Mouse (Mus musculus): ENCODE data around the gene Polr2g.
"Not testable (repeated sequence)": the region's sequence is repeated elsewhere in the genome, so short reads cannot be mapped to it uniquely, and the experiment has no call there.

Polr2g gene

DNA sequence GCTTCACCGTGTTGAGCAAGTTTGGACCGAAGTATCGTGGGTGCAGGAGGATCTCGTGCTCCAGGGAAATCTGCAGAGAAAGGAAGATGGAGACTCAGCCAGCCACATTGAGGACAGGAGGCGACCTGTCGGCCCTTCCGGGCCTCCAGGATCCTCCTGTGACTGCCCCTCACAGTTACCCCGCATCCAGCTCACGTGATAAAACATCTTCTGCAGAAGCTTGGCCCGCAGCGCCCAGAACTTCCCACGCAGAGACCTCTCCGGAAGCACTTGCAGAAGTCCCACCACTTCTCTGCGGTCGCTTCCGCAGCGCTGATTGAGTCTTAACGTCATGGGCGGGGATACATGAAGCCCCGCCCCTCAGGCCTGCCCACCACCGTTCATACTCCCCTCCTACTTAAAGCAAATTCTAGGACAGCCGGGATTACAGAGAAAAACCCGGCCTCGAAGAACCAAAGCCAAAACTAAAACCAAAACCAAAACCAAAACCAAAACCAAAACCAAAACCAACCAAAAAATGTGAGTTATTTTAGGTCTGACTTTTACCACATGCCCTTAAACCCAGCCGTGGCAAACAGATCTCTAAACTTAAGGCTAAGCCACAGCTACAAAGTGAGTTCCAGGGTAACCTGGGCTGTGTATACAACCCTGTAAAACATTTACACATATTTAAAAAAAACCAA, at the start of gene Polr2g:
Gene Polr2g (minus strand): TSS at position 314 of the 683 bp plus-strand sequence.
- peak; percentile 92 for DNase-seq (ENCODE audit: low read depth, low spot score)

DNA sequence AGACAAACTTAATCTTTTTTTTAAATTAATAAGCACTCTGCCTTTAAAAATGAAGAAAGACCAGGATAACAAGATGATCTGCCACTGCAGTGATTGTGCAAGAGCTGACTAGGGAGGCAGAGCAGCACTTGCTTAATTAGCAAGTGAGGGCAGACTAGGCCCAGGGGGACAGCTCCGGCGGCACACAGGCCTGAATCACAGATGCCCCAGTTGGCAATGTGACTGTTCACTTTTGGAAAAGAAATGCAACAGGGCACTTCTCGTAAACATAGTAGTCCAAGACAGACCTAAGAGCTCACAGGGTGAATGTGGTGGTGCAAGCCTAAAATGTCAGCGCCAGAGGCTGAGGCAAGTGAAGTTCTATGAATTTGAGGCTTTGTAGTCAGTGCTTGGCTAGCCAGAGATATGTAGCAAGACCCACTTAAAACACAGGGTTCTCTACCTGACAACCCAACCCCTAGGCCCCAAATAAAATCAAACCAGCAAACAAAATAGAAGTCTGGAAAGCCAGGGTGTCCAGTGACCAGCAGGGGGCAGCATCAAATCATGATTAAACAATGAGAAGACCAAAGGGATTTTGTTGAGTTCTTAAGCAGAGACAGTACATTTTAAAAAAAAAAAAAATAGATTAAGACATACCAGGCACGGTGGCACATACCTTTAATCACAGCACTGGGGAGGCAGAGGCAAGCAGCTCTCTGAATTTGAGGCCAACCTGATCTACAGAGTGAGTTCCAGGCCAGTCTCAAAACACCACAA, 46.2 kb upstream of the Polr2g start:
- DNase-seq (ENCODE audit: low read depth, low spot score) = peak; percentile 74

DNA sequence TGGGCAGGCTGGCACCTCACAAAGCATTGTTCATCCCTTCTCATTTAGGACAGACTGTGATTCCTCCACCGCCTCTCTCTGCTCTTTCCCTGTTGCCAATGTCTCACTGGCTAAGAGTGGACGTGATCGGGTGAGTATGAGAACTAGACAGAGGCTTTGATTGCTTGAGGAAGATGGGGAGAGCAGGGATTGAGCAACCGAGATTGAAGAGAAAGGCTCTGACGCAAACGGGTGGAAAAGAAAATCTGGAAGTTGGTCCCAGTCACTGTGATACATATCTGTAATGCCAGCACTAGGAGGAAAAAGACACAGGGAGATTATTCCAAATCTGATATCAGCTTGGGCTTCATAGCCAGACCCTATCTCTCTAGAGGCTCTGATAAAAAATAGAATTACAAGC, 44.6 kb upstream of the Polr2g start:
- DNase-seq (ENCODE audit: low read depth, low spot score) = no peak

DNA sequence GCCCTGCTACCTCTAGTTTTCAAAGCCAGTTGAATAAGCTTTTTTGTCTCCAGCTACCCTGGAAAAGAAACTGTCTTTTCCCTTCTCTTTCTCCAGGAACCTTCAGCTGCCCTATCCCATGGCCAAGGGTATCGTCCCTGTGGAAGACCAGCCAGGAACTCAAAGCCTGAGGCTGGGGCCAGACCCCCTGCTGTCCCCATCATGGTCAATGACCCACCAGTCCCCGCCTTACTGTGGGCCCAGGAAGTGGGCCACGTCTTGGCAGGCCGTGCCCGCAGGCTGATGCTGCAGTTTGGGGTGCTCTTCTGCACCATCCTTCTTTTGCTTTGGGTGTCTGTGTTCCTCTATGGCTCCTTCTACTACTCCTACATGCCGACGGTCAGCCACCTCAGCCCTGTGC, 42.6 kb upstream of the Polr2g start:
- DNase-seq (ENCODE audit: low read depth, low spot score) = no peak

DNA sequence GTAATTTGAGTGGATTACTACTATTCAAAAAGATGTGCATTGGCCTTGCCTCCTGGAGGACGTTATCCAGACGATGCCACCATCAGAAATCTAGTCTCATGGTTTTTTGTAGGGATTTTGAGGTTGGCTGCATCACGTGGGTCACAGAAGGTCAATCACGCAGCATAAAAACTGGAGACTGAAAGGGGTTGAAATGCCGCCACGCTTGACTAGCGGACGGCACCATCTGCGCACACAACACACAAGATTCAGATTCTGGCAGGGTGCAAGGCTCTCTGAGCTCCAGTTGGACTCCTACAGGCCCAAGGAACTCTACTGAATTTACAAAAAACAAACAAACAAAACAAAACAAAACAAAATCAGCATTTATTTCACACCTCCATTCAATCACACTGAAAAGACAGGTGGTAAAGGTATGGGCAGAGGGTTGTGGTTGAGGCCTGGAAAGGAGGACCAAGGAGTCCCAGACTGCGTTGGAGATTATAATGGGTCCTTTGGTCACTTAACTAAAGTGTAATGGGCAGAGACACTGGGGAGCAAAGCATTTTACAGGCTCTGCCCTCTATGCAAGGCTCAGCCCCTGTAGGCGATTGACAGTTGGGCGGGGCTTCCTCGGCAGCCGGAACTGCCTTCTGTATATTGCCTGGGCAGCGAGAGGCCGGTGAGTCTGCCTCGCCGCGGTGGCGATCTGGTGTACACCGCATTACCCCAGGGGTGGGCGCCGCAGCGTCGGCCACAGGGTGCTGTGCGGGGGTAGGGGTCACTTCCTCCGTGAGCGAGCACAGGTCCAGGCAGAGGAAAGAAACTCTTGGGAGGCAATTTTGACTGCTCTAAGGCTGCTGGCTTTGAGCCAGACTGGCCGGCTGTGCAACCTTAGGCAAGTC, 41.8 kb upstream of the Polr2g start:
- no peak for DNase-seq (ENCODE audit: low read depth, low spot score)

DNA sequence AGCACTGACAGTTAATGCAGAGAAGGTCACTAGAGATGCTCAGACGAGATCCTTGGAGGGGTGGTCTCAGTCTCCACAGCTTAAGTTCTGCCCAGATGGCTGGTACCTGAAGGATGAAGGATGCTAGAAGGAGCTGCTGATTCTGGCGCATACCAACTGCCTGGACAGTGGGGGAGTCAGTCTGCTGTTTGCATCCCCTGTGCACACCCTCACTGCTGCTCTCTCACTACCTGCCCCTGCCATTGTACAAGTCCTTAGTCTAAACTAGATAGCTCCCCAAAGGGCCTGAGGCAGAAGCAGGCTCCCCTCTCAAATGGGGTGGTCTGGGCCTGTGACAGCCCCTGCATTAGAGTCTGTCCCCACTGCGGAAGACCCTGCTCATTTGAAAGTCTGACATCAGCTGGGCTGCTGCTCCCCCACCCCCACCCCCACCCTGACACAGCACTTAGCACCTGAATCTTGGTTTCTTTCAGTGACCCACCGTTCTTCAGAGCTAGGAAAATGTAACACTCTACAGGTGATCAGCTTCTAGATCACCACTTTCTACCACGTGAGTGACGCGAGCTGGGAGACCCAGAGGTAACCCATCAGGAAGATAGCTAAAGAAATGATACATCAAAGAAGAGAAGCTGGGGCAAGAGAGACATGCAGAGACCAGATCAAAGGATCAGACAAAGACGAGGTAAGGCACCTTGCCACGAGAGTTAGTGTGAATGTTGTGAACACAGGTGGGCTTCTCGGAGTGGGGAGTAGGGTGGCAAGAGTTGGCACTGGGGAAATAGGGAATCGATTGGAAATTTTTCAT, 40.9 kb upstream of the Polr2g start, which contains the start of gene Gng3:
Gene Gng3 (minus strand): TSS at position 92 of the 805 bp plus-strand sequence.
- no peak for DNase-seq (ENCODE audit: low read depth, low spot score)

DNA sequence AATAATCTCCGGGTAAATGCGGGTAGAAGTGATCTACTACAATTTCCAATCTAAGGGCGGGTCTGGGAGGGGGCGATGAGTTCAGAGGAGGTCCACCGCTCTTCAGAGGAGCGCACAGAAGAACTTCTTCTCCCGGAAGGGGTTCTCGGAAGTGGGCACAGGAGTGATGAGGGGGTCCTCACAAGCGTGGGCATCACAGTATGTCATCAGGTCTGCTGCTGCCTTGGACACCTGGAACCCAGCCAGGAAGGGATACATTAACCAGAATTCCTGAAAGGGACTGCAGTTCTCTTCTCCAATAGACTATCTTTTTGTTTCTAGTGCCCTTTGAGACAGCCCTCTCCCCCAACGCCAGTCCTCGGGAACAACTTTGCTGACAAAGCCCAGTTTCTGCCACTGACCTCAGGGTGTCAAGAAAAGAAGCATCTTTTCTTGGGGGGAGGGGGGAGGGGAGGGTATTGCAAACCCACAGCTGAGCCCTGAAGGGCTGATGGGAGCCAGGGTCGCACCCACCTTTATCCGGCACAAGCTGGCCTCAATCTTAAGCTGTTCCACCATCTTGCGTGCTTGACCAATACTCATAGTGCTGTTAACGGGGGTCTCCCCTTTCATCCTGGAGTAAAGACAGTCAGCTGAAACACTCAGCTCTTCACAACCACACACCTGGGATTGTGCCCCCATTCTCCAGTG, 39.8 kb upstream of the Polr2g start:
- no peak for DNase-seq (ENCODE audit: low read depth, low spot score)

DNA sequence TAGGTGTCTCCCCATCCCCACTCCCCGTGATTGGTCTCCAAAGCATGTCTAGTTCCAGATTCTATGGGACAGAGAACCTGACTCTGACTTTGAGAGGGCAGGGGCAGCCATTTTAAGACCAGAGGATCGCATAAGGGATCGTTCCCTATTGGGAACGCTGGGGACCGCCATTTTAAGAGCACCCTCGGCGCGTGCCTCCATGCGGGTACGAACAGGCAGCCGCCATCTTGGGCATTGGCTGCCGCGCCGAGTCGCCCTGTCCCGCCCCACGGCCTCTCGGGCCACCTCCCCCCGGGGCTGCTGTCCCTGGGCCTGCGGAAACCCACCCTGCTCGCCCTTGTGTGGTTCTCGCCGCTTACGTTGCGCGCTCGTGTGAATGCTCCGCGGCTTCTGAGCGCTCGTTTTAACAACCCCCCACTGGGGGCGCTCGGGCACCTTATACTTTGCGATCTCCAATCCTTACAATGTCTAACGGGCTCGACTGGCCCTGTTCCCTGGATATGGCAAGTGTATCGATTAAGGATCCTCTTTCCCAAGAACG, 38.9 kb upstream of the Polr2g start, which contains the start of gene Bscl2:
Gene Bscl2 (plus strand): TSS at position 217 of the 541 bp plus-strand sequence.
- DNase-seq (ENCODE audit: low read depth, low spot score) = peak; percentile 83

DNA sequence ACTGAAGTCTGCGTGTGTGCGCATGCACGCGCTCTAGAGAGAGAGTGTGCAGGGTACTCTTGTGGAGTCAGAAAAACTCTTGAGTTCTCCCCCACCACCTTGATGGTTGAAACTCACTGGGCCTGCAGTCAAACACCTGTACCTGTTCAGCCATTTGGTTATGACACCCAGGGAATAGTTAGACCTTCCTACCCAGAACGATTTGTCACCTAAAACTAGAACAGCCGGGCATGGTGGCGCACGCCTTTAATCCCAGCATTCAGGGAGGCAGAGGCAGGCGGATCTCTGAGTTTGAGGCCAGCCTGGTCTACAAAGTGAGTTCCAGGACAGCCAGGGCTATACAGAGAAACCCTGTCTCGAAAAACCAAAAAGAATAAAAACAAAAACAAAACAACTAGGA, 38.0 kb upstream of the Polr2g start:
- not testable (repeated sequence) for DNase-seq (ENCODE audit: low read depth, low spot score)

DNA sequence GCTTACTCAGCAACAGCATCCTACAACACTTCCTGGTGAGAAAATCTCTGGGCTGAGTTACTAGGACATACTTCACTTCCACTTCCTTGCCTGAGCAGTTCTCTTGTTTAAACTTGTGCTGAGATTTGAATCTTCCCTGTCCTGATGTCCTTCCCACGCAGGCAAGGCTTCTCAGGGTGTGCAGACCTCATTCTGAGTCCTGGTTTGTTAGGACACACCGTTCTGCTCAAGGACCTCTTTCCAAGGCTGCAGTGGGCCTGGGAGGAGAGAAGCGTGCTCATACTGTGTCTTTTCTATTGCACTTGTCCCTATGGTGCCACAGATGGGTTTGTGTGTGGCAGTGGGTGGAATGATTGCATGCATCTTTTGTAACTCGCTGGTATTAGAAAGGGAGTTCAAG, 34.6 kb upstream of the Polr2g start:
- DNase-seq (ENCODE audit: low read depth, low spot score) = no peak

DNA sequence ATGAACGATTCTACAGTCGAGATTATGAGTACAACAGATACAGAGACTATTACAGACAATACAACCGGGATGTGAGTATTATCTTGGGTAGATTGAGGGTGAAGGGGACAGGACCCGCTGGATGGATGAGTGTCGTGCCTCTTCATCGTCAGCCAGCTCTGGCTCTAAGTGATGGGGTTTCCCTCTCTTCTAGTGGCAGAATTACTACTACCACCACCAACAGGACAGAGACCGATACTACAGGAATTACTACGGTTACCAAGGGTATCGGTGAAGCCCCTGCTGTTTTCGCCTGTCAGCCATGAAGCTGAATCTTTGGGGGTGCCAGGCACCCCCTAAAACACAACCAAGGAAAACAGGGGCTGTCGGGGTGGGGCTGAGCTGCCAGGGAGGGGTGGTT, 32.9 kb upstream of the Polr2g start:
- no peak for DNase-seq (ENCODE audit: low read depth, low spot score)

DNA sequence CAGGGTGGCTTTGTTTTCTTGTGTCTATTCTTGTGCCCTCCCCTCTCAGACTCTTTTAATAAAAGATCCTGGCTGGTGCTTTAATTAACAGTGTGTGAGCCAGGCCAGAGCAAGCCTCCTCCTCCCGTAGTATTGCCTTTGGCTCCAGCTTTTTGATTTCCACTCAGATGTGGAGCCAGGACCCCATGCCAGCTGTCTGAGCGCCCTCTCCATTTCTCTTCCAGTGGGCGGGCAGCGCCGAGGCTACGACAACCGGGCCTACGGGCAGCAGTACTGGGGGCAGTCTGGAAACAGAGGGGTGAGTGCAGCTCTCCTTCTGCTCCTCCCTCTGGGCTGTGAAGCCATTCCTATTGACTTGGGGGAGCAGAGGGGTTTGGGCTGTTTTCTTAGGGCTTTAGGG, 32.3 kb upstream of the Polr2g start:
- DNase-seq (ENCODE audit: low read depth, low spot score) = no peak

DNA sequence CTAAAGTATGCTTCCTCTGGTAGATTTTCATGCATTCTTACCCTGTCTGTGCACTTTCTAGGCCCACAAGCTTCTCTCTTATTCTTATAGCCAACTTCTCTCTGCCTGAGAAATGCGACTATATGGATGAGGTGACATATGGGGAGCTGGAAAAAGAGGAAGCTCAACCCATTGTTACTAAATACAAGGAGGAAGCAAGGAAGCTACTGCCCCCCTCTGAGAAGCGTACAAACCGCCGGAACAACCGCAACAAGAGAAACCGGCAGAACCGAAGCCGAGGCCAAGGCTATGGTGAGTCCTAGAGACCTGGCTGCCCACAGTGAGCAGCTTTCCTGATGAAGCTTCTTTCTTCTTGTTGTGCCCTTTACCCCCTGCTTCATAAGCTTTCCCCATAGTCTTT, 31.3 kb upstream of the Polr2g start, which contains the start of gene AC129217.1:
Gene AC129217.1 (plus strand): TSS at position 114 of the 400 bp plus-strand sequence.
- DNase-seq (ENCODE audit: low read depth, low spot score) = no peak

DNA sequence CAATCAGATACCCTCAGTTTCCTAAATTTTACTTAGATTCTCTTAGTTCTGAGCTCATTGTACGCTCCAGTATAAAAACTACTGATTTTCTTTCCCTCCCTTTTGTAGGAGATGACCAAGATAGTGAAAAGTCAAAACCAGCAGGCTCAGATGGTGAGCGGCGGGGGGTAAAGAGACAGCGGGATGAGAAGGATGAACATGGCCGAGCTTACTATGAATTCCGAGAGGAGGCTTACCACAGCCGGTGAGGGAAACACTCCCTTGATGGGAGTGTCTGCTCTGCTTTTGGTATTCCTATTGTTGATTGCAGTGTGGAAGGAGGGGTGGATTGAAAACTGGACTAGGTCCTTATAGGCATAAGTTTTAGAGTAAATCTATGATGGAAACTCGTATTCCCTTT, 24.3 kb upstream of the Polr2g start:
- DNase-seq (ENCODE audit: low read depth, low spot score) = no peak

DNA sequence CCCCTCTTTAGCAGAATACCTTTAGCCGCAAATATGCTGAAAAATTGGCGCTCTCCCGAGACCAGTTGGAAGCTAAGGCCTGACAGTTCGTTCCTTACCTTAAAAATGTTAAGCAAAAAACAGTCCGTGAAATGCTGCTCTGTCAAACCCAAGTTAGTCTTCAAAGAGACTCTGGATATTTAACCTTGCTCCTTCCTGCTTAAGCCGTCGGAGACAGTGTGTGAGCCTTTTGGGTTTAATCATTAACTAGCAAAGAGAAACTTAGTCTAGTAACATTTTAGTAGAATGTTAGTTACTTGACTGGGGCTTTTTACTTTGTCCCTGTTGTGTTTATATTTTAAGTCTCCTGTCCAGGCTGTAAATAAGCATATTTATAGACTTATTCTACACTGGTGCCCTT, 22.8 kb upstream of the Polr2g start:
- no peak for DNase-seq (ENCODE audit: low read depth, low spot score)

DNA sequence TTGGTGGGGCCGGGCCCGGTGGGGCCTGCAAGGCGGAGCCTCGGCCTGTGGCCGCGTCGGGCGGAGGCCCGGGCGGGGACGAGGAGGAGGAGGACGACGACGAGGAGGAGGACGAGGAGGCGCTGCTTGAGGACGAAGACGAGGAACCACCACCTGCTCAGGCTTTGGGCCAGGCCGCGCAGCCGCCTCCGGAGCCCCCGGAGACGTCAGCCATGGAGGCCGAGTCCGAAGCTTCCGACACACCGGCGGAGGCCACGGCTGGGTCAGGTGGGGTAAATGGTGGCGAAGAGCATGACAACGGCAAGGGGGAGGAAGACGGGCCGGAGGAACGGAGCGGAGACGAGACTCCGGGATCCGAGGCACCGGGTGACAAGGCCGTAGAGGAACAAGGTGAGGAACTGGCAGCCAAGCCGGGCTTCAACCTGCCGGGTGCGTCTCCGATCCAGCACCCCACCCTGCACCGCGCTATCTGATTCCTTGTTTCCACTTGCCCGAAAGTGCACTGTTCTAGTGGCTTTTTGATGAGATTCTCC, 22.1 kb upstream of the Polr2g start:
- no peak for DNase-seq (ENCODE audit: low read depth, low spot score)

DNA sequence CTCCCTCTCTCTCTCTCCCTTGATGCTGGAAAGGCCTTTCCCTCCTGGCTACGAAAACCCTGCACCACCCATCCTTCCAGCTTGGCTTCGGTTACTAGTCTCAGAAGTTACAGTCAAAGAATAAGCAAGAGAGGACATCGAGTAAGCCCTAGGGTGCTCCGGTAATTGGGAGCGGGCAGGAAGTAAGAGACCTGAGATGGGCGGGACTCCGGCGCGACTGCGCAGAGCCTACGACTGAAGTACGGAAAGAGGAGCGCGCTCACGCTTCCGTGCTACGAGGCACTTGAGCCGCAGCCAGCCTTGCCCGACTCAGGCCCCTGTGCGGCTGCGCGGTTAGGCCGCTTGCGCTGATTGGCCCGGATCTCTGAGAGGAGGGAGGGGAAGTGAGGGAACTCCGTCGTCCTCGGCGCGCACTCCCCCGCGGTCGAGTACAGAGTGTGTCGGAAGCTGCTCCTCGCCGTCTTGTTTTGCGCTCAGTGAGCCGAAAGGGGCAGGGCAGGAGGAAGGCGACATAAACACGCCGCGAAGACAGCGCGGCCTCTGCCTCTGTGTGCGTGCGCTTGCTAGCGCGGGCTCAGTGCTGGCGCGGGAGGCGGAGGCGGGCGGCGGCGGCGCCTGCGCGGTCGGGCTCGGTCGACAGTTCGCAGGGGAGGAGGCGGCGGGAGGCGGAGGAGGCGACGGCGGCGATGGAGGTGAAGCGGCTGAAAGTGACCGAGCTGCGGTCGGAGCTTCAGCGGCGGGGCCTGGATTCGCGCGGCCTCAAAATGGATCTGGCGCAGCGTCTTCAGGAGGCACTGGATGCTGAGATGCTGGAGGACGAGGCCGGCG, 21.4 kb upstream of the Polr2g start, which contains the start of gene Hnrnpul2:
Gene Hnrnpul2 (plus strand): TSS at position 415 of the 828 bp plus-strand sequence.
- DNase-seq (ENCODE audit: low read depth, low spot score) = peak; percentile 98

DNA sequence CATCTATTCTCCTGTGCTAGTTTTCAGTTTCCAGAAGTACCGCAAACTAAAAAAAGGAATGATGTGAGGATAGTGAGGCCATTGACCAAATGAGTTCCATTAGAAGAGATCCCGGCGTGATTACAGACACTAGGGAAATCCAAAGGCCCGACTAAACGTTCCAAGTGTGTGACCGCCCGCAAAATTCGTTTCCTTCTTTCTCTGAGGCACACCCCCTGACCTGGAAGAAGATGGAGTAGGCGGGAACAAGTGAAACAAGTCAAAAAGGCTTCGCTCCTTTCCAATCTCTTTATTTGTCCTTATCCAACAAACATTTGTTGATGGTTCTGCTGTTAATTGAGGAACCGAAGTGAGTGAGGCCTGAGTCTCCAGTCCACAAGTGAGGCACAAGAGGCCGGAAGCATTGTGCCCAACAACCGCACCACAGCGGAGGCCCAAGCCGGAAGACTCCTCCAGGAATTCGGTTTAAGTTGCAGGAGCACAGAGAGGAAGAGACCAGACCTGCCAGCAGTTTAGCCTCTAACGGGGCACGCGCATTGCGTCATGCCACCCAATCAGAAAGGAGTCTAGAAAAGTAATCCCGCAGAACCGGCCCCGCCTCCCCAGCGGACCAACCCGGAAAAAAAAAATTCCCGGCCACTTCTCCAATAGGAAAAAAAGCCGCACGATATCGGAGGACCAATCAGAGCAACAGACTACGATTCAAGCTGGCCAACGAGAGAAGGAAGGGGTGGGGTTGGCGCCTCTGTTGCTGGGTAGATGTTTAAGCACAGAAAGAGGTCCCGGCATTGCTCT, 20.6 kb upstream of the Polr2g start, which contains the start of gene Ttc9c:
Gene Ttc9c (minus strand): TSS at position 533 of the 795 bp plus-strand sequence.
- peak; percentile 98 for DNase-seq (ENCODE audit: low read depth, low spot score)

All from forelimb bud, embryonic 11.5 days (tissue).